Mouse (Mus musculus) spleen, adult 2 months (tissue): ENCODE measurements around the gene Prkcb. TPM values are rescaled to one million over a fixed set of nuclear protein-coding genes. Genes with fewer than 3 reads are reported as not detected.

ENCODE experiments used
- DNase-seq, 2 experiments: peaks; one replicate each; pipeline versions ENCODE4 v3.0.0 to v3.0.0-alpha.2; 2012 to 2021; ENCODE audit warnings: low spot score in 2 of 2, low read depth in 1 of 2
- H3K27ac ChIP-seq: fragments of 200-500 bp; 2 replicates; pipeline ENCODE4 v1.5.1; 2012; ENCODE audit warnings: low read length, inconsistent platforms; ENCODE audit not compliant: insufficient read depth
- H3K27me3 ChIP-seq: fragments of 200-500 bp; 2 replicates; pipeline ENCODE4 v1.6.1; 2012; ENCODE audit warnings: mild to moderate bottlenecking, moderate library complexity, low read length, inconsistent platforms; ENCODE audit not compliant: control insufficient read depth, insufficient read depth
- H3K36me3 ChIP-seq: fragments of 200-500 bp; 2 replicates; pipeline ENCODE4 v1.6.1; 2012; ENCODE audit warnings: mild to moderate bottlenecking, low read length, inconsistent platforms; ENCODE audit not compliant: control insufficient read depth, insufficient read depth
- H3K4me1 ChIP-seq: fragments of 200-500 bp; 2 replicates; pipeline ENCODE4 v1.6.1; 2011; ENCODE audit warnings: inconsistent platforms; ENCODE audit not compliant: control insufficient read depth, insufficient read depth, insufficient read length
- H3K4me3 ChIP-seq: fragments of 200-500 bp; 2 replicates; pipeline ENCODE4 v1.5.1; 2011; ENCODE audit warnings: mild to moderate bottlenecking, inconsistent platforms; ENCODE audit not compliant: insufficient read depth, insufficient read length; ENCODE audit errors: extremely low read depth
- CTCF ChIP-seq: fragments of 200-500 bp; IDR thresholded peaks from 2 replicates; pipeline ENCODE4 v1.5.1; 2011; ENCODE audit warnings: mild to moderate bottlenecking, inconsistent platforms; ENCODE audit not compliant: insufficient read depth, insufficient read length, insufficient replicate concordance; ENCODE audit errors: extremely low read depth
- POLR2A ChIP-seq: fragments of 200-500 bp; IDR thresholded peaks from 2 replicates; pipeline ENCODE4 v1.6.1; 2011; ENCODE audit warnings: low read depth, low read length, inconsistent platforms
- WGBS: fragments of 180-500 bp; shearing (Covaris S2); methylation state at CpG from one replicate; pipeline ENCODE4 v1.1.7; 2018; 5-methylcytosine and 5-hydroxymethylcytosine counted together
- polyA plus RNA-seq: library from polyadenylated mRNA; depleted of rRNA; stranded (reverse); fragments of >200 nt; gene quantifications from 2 replicates; pipeline ENCODE4 v1.2.3, GENCODE M21; 2012

The Prkcb gene
- polyA plus RNA-seq, 1 experiment, result 106 TPM

GRCm38 (mm10) chr7:122573101-122573635 is 284.6 kb downstream of the Prkcb start:
- 95% methylated on average over 3 of the region's 3 CpGs for WGBS
- Histone ChIP-seq H3K36me3 (peaks cover 16% of the 10 kb centered on the region), H3K27ac (no peak overlapping the region), H3K27me3 (no peaks in the 10 kb centered on the region), H3K4me3 (no peak overlapping the region), H3K4me1 (no peaks in the 10 kb centered on the region)
- no peak for DNase-seq
- no peak for TF ChIP-seq CTCF

- Histone ChIP-seq H3K36me3 (peaks cover 19% of the 10 kb centered on the region), H3K27ac (no peak overlapping the region), H3K4me3 (no peak overlapping the region), H3K27me3 (no peaks in the 10 kb centered on the region), H3K4me1 (no peaks in the 10 kb centered on the region)
- DNase-seq, result no peak
- WGBS, result 92% methylated on average over 7 of the region's 7 CpGs
- TF ChIP-seq CTCF (no peak), POLR2A (no peak)
Measured at GRCm38 (mm10) chr7:122574418-122574817, 285.9 kb downstream of the Prkcb start.

GRCm38 (mm10) chr7:122575056-122575455 is 286.5 kb downstream of the Prkcb start:
- Histone ChIP-seq H3K27me3 (no peaks in the 10 kb centered on the region), H3K4me3 (no peak overlapping the region), H3K4me1 (no peaks in the 10 kb centered on the region), H3K36me3 (peaks cover 17% of the 10 kb centered on the region), H3K27ac (no peak overlapping the region)
- no peak for TF ChIP-seq CTCF
- TF ChIP-seq POLR2A, result no peak
- WGBS, result 93% methylated on average over 5 of the region's 5 CpGs
- DNase-seq, result no peak

GRCm38 (mm10) chr7:122575506-122575905 is 287.0 kb downstream of the Prkcb start:
- DNase-seq, result no peak
- no peak for TF ChIP-seq POLR2A
- H3K27me3 ChIP-seq, result no peaks in the 10 kb centered on the region
- H3K27ac ChIP-seq, result no peak overlapping the region
- H3K4me3 ChIP-seq, result no peak overlapping the region
- peaks cover 17% of the 10 kb centered on the region for H3K36me3 ChIP-seq
- WGBS, result 84% methylated on average over 8 of the region's 8 CpGs
- no peaks in the 10 kb centered on the region for H3K4me1 ChIP-seq

GRCm38 (mm10) chr7:122577571-122577970 is 289.0 kb downstream of the Prkcb start:
- peaks cover 18% of the 10 kb centered on the region for H3K36me3 ChIP-seq
- no peaks in the 10 kb centered on the region for H3K27me3 ChIP-seq
- 59% methylated on average over 4 of the region's 4 CpGs for WGBS
- no peaks in the 10 kb centered on the region for H3K4me1 ChIP-seq
- no peak overlapping the region for H3K4me3 ChIP-seq
- no peak for DNase-seq
- no peak for TF ChIP-seq CTCF
- no peak for TF ChIP-seq POLR2A
- H3K27ac ChIP-seq, result no peak overlapping the region

GRCm38 (mm10) chr7:122579461-122580157 is 291.1 kb downstream of the Prkcb start:
- TF ChIP-seq CTCF (no peak), POLR2A (no peak)
- no peak for DNase-seq

GRCm38 (mm10) chr7:122580158-122580475 is 291.6 kb downstream of the Prkcb start:
- no peak overlapping the region for H3K27ac ChIP-seq
- H3K4me3 ChIP-seq, result no peak overlapping the region
- H3K4me1 ChIP-seq, result no peaks in the 10 kb centered on the region
- no peaks in the 10 kb centered on the region for H3K27me3 ChIP-seq
- WGBS, result 90% methylated on average over 1 of the region's 1 CpGs
- DNase-seq, result no peak
- H3K36me3 ChIP-seq, result peaks cover 31% of the 10 kb centered on the region
- no peak for TF ChIP-seq POLR2A
- TF ChIP-seq CTCF, result no peak

More at GRCm38 (mm10) chr7:122579461-122580157, 291.1 kb downstream of the Prkcb start:
- no peak overlapping the region for H3K27ac ChIP-seq
- H3K36me3 ChIP-seq, result peaks cover 31% of the 10 kb centered on the region
- no peaks in the 10 kb centered on the region for H3K4me1 ChIP-seq
- no peaks in the 10 kb centered on the region for H3K27me3 ChIP-seq
- WGBS, result 91% methylated on average over 7 of the region's 7 CpGs
- H3K4me3 ChIP-seq, result no peak overlapping the region
